Mouse (Mus musculus): ENCODE data around the gene Tmcc3.

The Tmcc3 gene

GRCm38 (mm10) chr10:94549511-94550232 is 237.9 kb downstream of the Tmcc3 start:
- no peak for DNase-seq (ENCODE audit: low spot score)

GRCm38 (mm10) chr10:94550649-94551048 is 238.9 kb downstream of the Tmcc3 start:
- no peak for DNase-seq (ENCODE audit: low spot score)

GRCm38 (mm10) chr10:94551065-94551464 is 239.3 kb downstream of the Tmcc3 start:
- DNase-seq (ENCODE audit: low spot score): no peak

GRCm38 (mm10) chr10:94551511-94551910 is 239.8 kb downstream of the Tmcc3 start:
- DNase-seq (ENCODE audit: low spot score): no peak

- DNase-seq (ENCODE audit: low spot score): no peak
Measured at GRCm38 (mm10) chr10:94551924-94552523, 240.3 kb downstream of the Tmcc3 start.

- no peak for DNase-seq (ENCODE audit: low spot score)
Measured at GRCm38 (mm10) chr10:94555394-94555793, 243.6 kb downstream of the Tmcc3 start.

- no peak for DNase-seq (ENCODE audit: low spot score)
Measured at GRCm38 (mm10) chr10:94557428-94558149, 245.8 kb downstream of the Tmcc3 start.

- no peak for DNase-seq (ENCODE audit: low spot score)
Measured at GRCm38 (mm10) chr10:94558826-94559225, 247.1 kb downstream of the Tmcc3 start.

GRCm38 (mm10) chr10:94561351-94561750 is 249.6 kb downstream of the Tmcc3 start:
- no peak for DNase-seq (ENCODE audit: low spot score)

GRCm38 (mm10) chr10:94562188-94562587 is 250.4 kb downstream of the Tmcc3 start:
- DNase-seq (ENCODE audit: low spot score): no peak

- no peak for DNase-seq (ENCODE audit: low spot score)
Measured at GRCm38 (mm10) chr10:94562991-94563390, 251.2 kb downstream of the Tmcc3 start.

GRCm38 (mm10) chr10:94565410-94566221 is 253.9 kb downstream of the Tmcc3 start:
- DNase-seq (ENCODE audit: low spot score): no peak

- DNase-seq (ENCODE audit: low spot score): no peak
Measured at GRCm38 (mm10) chr10:94566222-94566868, 254.6 kb downstream of the Tmcc3 start.

- DNase-seq (ENCODE audit: low spot score): no peak
Measured at GRCm38 (mm10) chr10:94567251-94567650, 255.5 kb downstream of the Tmcc3 start.

- no peak for DNase-seq (ENCODE audit: low spot score)
Measured at GRCm38 (mm10) chr10:94567915-94568314, 256.2 kb downstream of the Tmcc3 start.

GRCm38 (mm10) chr10:94568867-94569266 is 257.1 kb downstream of the Tmcc3 start:
- no peak for DNase-seq (ENCODE audit: low spot score)

GRCm38 (mm10) chr10:94569731-94570130 is 258.0 kb downstream of the Tmcc3 start:
- DNase-seq (ENCODE audit: low spot score): no peak

GRCm38 (mm10) chr10:94571927-94572620 is 260.3 kb downstream of the Tmcc3 start:
- DNase-seq (ENCODE audit: low spot score): no peak

- no peak for DNase-seq (ENCODE audit: low spot score)
Measured at GRCm38 (mm10) chr10:94572772-94573171, 261.0 kb downstream of the Tmcc3 start.

GRCm38 (mm10) chr10:94574451-94575333 is 262.9 kb downstream of the Tmcc3 start:
- no peak for DNase-seq (ENCODE audit: low spot score)
